ENCODE assay signal across 9 mouse cellular contexts in the genomic region with DNA sequence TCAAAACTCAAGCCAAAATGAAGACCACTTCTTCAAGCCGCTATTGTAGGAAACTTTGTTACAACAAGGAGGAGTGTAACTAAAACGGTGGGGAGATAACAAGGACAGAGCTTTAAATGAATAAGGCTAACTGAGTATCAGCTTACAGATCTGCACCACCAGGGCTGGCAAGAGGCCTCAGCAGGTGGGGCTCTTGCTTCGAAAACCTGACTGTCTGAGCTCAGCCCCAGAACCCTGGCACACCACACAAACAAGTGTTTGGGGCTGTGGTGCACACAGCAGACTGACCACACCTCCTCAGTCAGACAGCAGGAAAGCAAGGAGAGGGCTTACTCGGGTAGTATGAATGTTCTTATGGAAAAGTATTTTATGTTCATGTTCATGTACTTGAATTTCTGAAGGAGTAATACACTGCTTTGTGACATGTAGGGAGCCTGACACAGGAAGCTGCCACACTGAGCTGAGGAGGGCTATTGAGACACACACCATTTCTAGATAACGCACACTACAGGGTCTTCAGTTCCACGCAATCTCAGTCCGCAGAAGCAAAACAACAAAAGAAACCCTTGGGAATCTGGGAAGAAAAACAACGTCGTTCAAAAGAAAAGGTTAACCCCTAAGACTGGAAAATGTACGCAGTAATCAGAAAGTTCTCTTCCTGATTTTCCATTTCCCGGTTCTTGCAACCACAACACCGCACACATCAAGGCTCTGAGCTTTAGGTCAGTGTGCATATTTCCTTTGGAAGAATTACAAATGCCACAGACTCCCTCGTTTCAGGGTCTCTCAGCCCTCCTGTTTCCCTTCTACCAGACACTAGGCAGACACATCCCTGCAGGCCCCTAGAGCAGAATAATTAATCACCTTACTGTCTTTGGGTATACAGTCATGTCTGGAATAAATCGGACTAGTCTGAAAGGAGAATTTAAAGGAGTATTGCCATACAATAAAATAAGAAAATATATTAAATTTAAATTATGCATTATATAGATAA. TPM values are rescaled to one million over a fixed set of nuclear protein-coding genes. Genes with fewer than 3 reads are reported as not detected.
DNase-seq lines count a peak whose midpoint lies in the region; ATAC-seq and TF ChIP-seq lines count a peak whose summit lies in the region.
"Had no signal": no experiment of that assay in that cellular context is flagged by ENCODE, and none has a peak within 500 bp of the region (broad histone marks: within the 10 kb centered on the region; RNA-seq: fewer than 3 reads in every experiment).

No protein-coding gene starts in this region.

- DNase-seq in heart, adult 8-10 months (ENCODE audit: low spot score), result no peak
- DNase-seq in ES-CJ7 (ENCODE audit: low read depth, low spot score), result peak; percentile 58
- no peak for DNase-seq in gastrocnemius, adult 2 months
- no peak for DNase-seq in cerebellum, postnatal 10 days

- no peaks in the 10 kb centered on the region for H3K27me3 ChIP-seq in heart, embryonic 16.5 days (ENCODE audit: control insufficient read depth, insufficient read depth, low read length)
- no peaks in the 10 kb centered on the region for H3K27me3 ChIP-seq in midbrain, embryonic 15.5 days (replicated peaks)

- H3K4me2 ChIP-seq in heart, embryonic 16.5 days (ENCODE audit: low read depth, low read length), result peak overlapping the region; percentile 26; the same call in 1 of the 2 replicates
- no peak overlapping the region for H3K4me2 ChIP-seq in midbrain, embryonic 15.5 days

- H3K27ac ChIP-seq in heart, embryonic 16.5 days (ENCODE audit: low read length), result peak overlapping the region; percentile 47; the same call in 1 of the 2 replicates
- H3K27ac ChIP-seq in midbrain, embryonic 15.5 days, result peak overlapping the region; percentile 8; the same call in 1 of the 2 replicates
- no peak overlapping the region for H3K27ac ChIP-seq in gastrocnemius, adult 2 months
- H3K27ac ChIP-seq: left cerebral cortex, adult 2 months had no signal

- no peaks in the 10 kb centered on the region for H3K36me3 ChIP-seq in heart, embryonic 16.5 days (ENCODE audit: control insufficient read depth, insufficient read depth)
- H3K36me3 ChIP-seq in midbrain, embryonic 15.5 days (replicated peaks), result no peaks in the 10 kb centered on the region

- WGBS in heart, embryonic 16.5 days, result 24% methylated on average over 14 of the region's 14 CpGs
- 17% methylated on average over 14 of the region's 14 CpGs for WGBS in midbrain, embryonic 15.5 days

- no peak overlapping the region for H3K9ac ChIP-seq in heart, embryonic 16.5 days (ENCODE audit: low read length)
- no peak overlapping the region for H3K9ac ChIP-seq in midbrain, embryonic 15.5 days

- intact Hi-C loops in gastrocnemius, adult 2 months (cut with DNase I), result no loop called here

- no peak for TF ChIP-seq CTCF in gastrocnemius, adult 2 months (IDR thresholded peaks at IDR 0.05)

- peak; percentile 56 for ATAC-seq in heart, embryonic 16.5 days (replicated peaks; ENCODE audit: extremely low read depth, insufficient read depth, low FRiP score)
- ATAC-seq in hematopoietic stem cell, adult 5-6 weeks (replicated peaks in 1 of 2; ENCODE audit: insufficient read depth in 1 of 2, low FRiP score in 2 of 2, low TSS enrichment in 1 of 2, low read depth in 1 of 2, poor library complexity in 2 of 2, severe bottlenecking in 2 of 2), result peak; percentile 38 to 54; a peak in 2 of 4 replicates
- ATAC-seq in midbrain, embryonic 15.5 days (replicated peaks), result peak; percentile 41; the same call in 1 of the 2 replicates
- ATAC-seq in frontal cortex, adult (ENCODE audit: low TSS enrichment), result no peak

- H3K4me1 ChIP-seq in heart, embryonic 16.5 days (ENCODE audit: control insufficient read depth, insufficient read depth, low read length), result 0 out of 2 replicates have a peak, but pooled peaks cover 3% of the 10 kb centered on the region
- peaks cover 32% of the 10 kb centered on the region for H3K4me1 ChIP-seq in midbrain, embryonic 15.5 days

- no peak overlapping the region for H3K4me3 ChIP-seq in heart, embryonic 16.5 days (ENCODE audit: low read length)
- H3K4me3 ChIP-seq in midbrain, embryonic 15.5 days, result no peak overlapping the region
- no peak overlapping the region for H3K4me3 ChIP-seq in gastrocnemius, adult 2 months
- H3K4me3 ChIP-seq: left cerebral cortex, adult 2 months had no signal

- no peaks in the 10 kb centered on the region for H3K9me3 ChIP-seq in heart, embryonic 16.5 days (replicated peaks; ENCODE audit: control insufficient read depth, low read length)
- H3K9me3 ChIP-seq in midbrain, embryonic 15.5 days, result no peaks in the 10 kb centered on the region

RNA-seq across cellular contexts. Expression of a gene that starts 29.8 kb away (rescaled TPM):
- polyA plus RNA-seq in heart, embryonic 16.5 days (2015; fragmentation: Nextera tagmentation; extraction: Ambion mirVana), result 0.99 and 2.0 TPM in 2 replicates
- under 1 TPM; 0.09 to 0.25 (median 0.17) TPM for total RNA-seq in heart, adult 8-10 months (2022)
- total RNA-seq in hematopoietic stem cell, adult 5-6 weeks (2017), result 0.65 and 1.8 TPM in 2 replicates
- polyA plus RNA-seq in midbrain, embryonic 15.5 days (2015; fragmentation: Nextera tagmentation; extraction: Ambion mirVana), result 8.8 and 9.2 TPM in 2 replicates
- under 1 TPM; 0.11 to 0.23 TPM for total RNA-seq in gastrocnemius, adult 2 months (2021)
